Mouse (Mus musculus) ES-Bruce4 (cell line): ENCODE measurements around the gene Hist1h2ak.

Experiments used
- CTCF ChIP-seq: IDR thresholded peaks from one replicate; pipeline ENCODE4 v1.8.1; 2011; ENCODE audit warnings: low read depth, low read length
- POLR2A ChIP-seq: IDR thresholded peaks from one replicate; pipeline ENCODE4 v1.8.1; 2011; ENCODE audit warnings: low read length; ENCODE audit not compliant: insufficient read depth

GRCm38 (mm10) chr13:21784311-21784710, 30.7 kb upstream of the Hist1h2ak start:
- TF ChIP-seq POLR2A (no peak), CTCF (no peak)
